Mouse (Mus musculus): Measurements from ENCODE around the gene Cacul1. TPM values are rescaled to one million over a fixed set of nuclear protein-coding genes. Genes with fewer than 3 reads are reported as not detected.

Cacul1 gene
- polyA plus RNA-seq, 1 experiment from 2014 or later: 18.1 TPM

GRCm38 (mm10) chr19:60554866-60555438 is 25.9 kb downstream of the Cacul1 start:
- H3K9me3 ChIP-seq (replicated peaks; ENCODE audit: control insufficient read depth, low read length, poor library complexity, severe bottlenecking): no peaks in the 10 kb centered on the region
- H3K36me3 ChIP-seq (ENCODE audit: control insufficient read depth, insufficient read depth, low read length): no peaks in the 10 kb centered on the region; the same call in none of the 2 replicates
- H3K4me3 ChIP-seq (ENCODE audit: low read depth, low read length): no peak overlapping the region
- H3K27ac ChIP-seq (ENCODE audit: low read length): no peak overlapping the region
- no peaks in the 10 kb centered on the region for H3K4me1 ChIP-seq (ENCODE audit: control insufficient read depth, insufficient read depth, low read length)
- 87% methylated on average over 4 of the region's 4 CpGs for WGBS
- ATAC-seq: no peak
- no peak overlapping the region for H3K4me2 ChIP-seq (ENCODE audit: low read length)
- H3K27me3 ChIP-seq (ENCODE audit: control insufficient read depth, insufficient read depth, low read depth, low read length): no peaks in the 10 kb centered on the region
- H3K9ac ChIP-seq (ENCODE audit: low read depth, low read length): no peak overlapping the region

DNA sequence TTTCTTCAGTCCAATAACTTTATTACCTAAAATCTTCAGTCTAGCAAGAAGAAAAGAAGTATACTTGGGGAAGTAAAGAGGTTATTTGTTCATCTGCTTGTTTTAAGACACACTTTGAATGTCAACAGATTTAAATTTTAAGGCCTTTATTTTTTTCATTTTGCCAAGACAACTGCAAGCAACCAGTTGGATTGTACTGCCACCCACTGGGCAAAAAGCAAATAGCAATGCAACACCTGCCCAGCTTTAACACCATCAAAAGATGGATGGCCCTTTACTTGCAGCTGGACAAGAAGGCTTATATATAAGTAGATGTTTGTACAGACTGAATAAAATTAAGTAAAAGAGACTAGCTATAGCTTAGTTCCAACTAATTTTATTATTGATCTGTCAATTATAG is 27.3 kb downstream of the Cacul1 start:
- no peak overlapping the region for H3K4me3 ChIP-seq (ENCODE audit: low read depth, low read length)
- no peaks in the 10 kb centered on the region; the same call in 1 of the 2 replicates for H3K36me3 ChIP-seq (ENCODE audit: control insufficient read depth, insufficient read depth, low read length)
- no peaks in the 10 kb centered on the region for H3K27me3 ChIP-seq (ENCODE audit: control insufficient read depth, insufficient read depth, low read depth, low read length)
- no peaks in the 10 kb centered on the region for H3K9me3 ChIP-seq (replicated peaks; ENCODE audit: control insufficient read depth, low read length, poor library complexity, severe bottlenecking)
- no peaks in the 10 kb centered on the region for H3K4me1 ChIP-seq (ENCODE audit: control insufficient read depth, insufficient read depth, low read length)
- H3K4me2 ChIP-seq (ENCODE audit: low read length): no peak overlapping the region
- H3K27ac ChIP-seq (ENCODE audit: low read length): no peak overlapping the region
- no peak for ATAC-seq
- H3K9ac ChIP-seq (ENCODE audit: low read depth, low read length): no peak overlapping the region

- Histone ChIP-seq H3K27ac (ENCODE audit: low read length) (no peak overlapping the region), H3K27me3 (ENCODE audit: control insufficient read depth, insufficient read depth, low read depth, low read length) (no peaks in the 10 kb centered on the region), H3K4me2 (ENCODE audit: low read length) (no peak overlapping the region), H3K4me3 (ENCODE audit: low read depth, low read length) (no peak overlapping the region), H3K36me3 (ENCODE audit: control insufficient read depth, insufficient read depth, low read length) (peaks cover 12% of the 10 kb centered on the region), H3K4me1 (ENCODE audit: control insufficient read depth, insufficient read depth, low read length) (no peaks in the 10 kb centered on the region), H3K9ac (ENCODE audit: low read depth, low read length) (no peak overlapping the region), H3K9me3 (replicated peaks; ENCODE audit: control insufficient read depth, low read length, poor library complexity, severe bottlenecking) (no peaks in the 10 kb centered on the region)
- 83% methylated on average over 2 of the region's 2 CpGs for WGBS
- no peak for ATAC-seq
Observed at GRCm38 (mm10) chr19:60543302-60543701, 37.5 kb downstream of the Cacul1 start.

DNA sequence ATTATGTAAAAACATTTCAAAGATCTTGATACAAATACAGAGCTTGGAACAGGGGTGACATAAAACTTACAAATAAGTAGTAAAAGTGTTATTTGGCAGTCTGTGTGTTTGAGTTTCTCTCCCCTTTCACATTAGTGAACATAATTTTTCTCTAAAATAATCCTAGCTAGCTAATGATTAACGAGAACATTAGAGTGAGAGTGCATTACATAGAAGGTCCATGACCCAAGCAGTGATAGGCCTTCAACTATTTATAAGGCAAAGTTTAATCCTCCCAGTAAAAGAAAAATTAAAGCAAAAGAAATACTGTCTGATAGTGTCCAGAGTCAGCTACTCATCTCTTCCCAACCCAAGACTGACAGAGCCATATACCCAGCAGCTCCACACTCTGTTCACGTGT is 48.9 kb downstream of the Cacul1 start:
- Histone ChIP-seq H3K4me2 (ENCODE audit: low read length) (no peak overlapping the region), H3K4me1 (ENCODE audit: control insufficient read depth, insufficient read depth, low read length) (no peaks in the 10 kb centered on the region), H3K36me3 (ENCODE audit: control insufficient read depth, insufficient read depth, low read length) (peaks cover 2% of the 10 kb centered on the region; the same call in 1 of the 2 replicates), H3K4me3 (ENCODE audit: low read depth, low read length) (no peak overlapping the region), H3K9ac (ENCODE audit: low read depth, low read length) (no peak overlapping the region), H3K9me3 (replicated peaks; ENCODE audit: control insufficient read depth, low read length, poor library complexity, severe bottlenecking) (no peaks in the 10 kb centered on the region), H3K27ac (ENCODE audit: low read length) (no peak overlapping the region), H3K27me3 (ENCODE audit: control insufficient read depth, insufficient read depth, low read depth, low read length) (no peaks in the 10 kb centered on the region)
- ATAC-seq: no peak
- whole genome bisulfite sequencing: 94% methylated on average over 2 of the region's 2 CpGs

GRCm38 (mm10) chr19:60530171-60530570 is 50.7 kb downstream of the Cacul1 start:
- no peak overlapping the region for H3K27ac ChIP-seq (ENCODE audit: low read length)
- 98% methylated on average over 1 of the region's 1 CpGs for WGBS
- H3K27me3 ChIP-seq (ENCODE audit: control insufficient read depth, insufficient read depth, low read depth, low read length): no peaks in the 10 kb centered on the region
- no peak for ATAC-seq
- H3K36me3 ChIP-seq (ENCODE audit: control insufficient read depth, insufficient read depth, low read length): peaks cover 2% of the 10 kb centered on the region; the same call in 1 of the 2 replicates
- H3K4me1 ChIP-seq (ENCODE audit: control insufficient read depth, insufficient read depth, low read length): no peaks in the 10 kb centered on the region
- H3K4me3 ChIP-seq (ENCODE audit: low read depth, low read length): no peak overlapping the region
- no peak overlapping the region for H3K9ac ChIP-seq (ENCODE audit: low read depth, low read length)
- no peaks in the 10 kb centered on the region for H3K9me3 ChIP-seq (replicated peaks; ENCODE audit: control insufficient read depth, low read length, poor library complexity, severe bottlenecking)
- H3K4me2 ChIP-seq (ENCODE audit: low read length): no peak overlapping the region

DNA sequence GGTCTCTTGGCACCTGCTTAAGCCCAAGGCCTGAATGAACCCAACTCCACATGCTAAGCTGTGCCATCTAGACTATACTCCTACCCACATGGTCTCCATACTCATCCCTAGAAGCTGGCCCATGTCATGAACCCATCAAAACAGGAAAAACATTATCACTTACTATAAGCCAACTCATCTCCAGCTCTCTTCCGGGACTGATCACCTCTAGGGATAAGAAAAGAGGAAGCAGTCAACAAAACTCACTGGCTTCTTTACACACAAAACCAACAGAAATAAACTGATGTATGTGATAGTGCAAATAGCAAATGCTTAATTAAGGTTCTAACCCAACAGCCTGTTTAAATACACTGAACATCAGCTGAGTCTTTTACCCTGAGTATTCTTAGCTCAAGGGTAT is 51.5 kb downstream of the Cacul1 start:
- Histone ChIP-seq H3K4me1 (ENCODE audit: control insufficient read depth, insufficient read depth, low read length) (no peaks in the 10 kb centered on the region), H3K9me3 (replicated peaks; ENCODE audit: control insufficient read depth, low read length, poor library complexity, severe bottlenecking) (no peaks in the 10 kb centered on the region), H3K27me3 (ENCODE audit: control insufficient read depth, insufficient read depth, low read depth, low read length) (no peaks in the 10 kb centered on the region), H3K4me3 (ENCODE audit: low read depth, low read length) (no peak overlapping the region), H3K4me2 (ENCODE audit: low read length) (no peak overlapping the region), H3K27ac (ENCODE audit: low read length) (no peak overlapping the region), H3K36me3 (ENCODE audit: control insufficient read depth, insufficient read depth, low read length) (peaks cover 2% of the 10 kb centered on the region; the same call in 1 of the 2 replicates), H3K9ac (ENCODE audit: low read depth, low read length) (no peak overlapping the region)
- WGBS: 96% methylated on average over 1 of the region's 1 CpGs
- no peak for ATAC-seq

DNA sequence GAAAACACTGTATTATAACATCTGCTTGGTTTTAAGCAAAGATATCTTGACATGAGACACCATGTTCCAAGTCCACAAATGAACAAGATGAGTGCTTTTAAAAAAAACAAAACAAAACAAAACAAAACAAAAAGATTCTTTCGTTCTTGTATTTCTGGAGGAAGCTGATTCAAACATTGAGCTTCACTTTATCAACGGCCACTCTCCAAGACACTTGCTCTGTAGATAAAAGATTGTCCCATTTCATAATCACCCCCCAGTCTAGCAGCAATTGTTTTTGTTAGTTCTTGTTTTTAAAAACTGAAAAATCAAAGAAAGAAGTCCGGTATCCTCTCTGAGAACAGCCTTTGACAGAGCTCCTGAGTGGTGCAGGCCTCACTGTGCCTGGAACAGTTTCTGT is 52.2 kb downstream of the Cacul1 start:
- 92% methylated on average over 3 of the region's 3 CpGs for WGBS
- no peak overlapping the region for H3K4me2 ChIP-seq (ENCODE audit: low read length)
- H3K4me1 ChIP-seq (ENCODE audit: control insufficient read depth, insufficient read depth, low read length): no peaks in the 10 kb centered on the region
- ATAC-seq: no peak
- H3K27me3 ChIP-seq (ENCODE audit: control insufficient read depth, insufficient read depth, low read depth, low read length): no peaks in the 10 kb centered on the region
- H3K9ac ChIP-seq (ENCODE audit: low read depth, low read length): no peak overlapping the region
- H3K36me3 ChIP-seq (ENCODE audit: control insufficient read depth, insufficient read depth, low read length): peaks cover 2% of the 10 kb centered on the region; the same call in 1 of the 2 replicates
- H3K4me3 ChIP-seq (ENCODE audit: low read depth, low read length): no peak overlapping the region
- no peaks in the 10 kb centered on the region for H3K9me3 ChIP-seq (replicated peaks; ENCODE audit: control insufficient read depth, low read length, poor library complexity, severe bottlenecking)
- no peak overlapping the region for H3K27ac ChIP-seq (ENCODE audit: low read length)

DNA sequence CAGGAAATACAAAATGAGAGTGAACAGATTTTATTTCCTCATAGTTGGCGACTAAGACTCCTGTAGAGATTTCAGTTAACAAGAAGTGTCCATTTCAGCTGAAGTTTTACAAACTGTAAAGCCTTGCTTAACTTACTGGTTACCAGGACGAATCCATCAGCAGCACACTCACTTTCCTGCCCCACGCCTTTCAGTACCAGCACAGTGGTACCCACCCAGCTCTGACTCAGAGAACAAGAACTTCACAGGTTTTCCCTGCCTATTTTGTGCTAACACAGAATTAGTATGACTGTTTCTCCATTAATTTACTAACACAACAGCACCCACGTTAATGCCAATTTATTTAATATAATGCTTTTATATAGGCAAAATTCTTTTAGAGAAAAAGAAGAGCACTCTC is 53.9 kb downstream of the Cacul1 start:
- WGBS: 93% methylated on average over 4 of the region's 4 CpGs
- Histone ChIP-seq H3K27ac (ENCODE audit: low read length) (no peak overlapping the region), H3K4me1 (ENCODE audit: control insufficient read depth, insufficient read depth, low read length) (no peaks in the 10 kb centered on the region), H3K36me3 (ENCODE audit: control insufficient read depth, insufficient read depth, low read length) (no peaks in the 10 kb centered on the region; the same call in 1 of the 2 replicates), H3K4me2 (ENCODE audit: low read length) (no peak overlapping the region), H3K27me3 (ENCODE audit: control insufficient read depth, insufficient read depth, low read depth, low read length) (no peaks in the 10 kb centered on the region), H3K4me3 (ENCODE audit: low read depth, low read length) (no peak overlapping the region), H3K9me3 (replicated peaks; ENCODE audit: control insufficient read depth, low read length, poor library complexity, severe bottlenecking) (no peaks in the 10 kb centered on the region), H3K9ac (ENCODE audit: low read depth, low read length) (no peak overlapping the region)
- ATAC-seq: no peak

DNA sequence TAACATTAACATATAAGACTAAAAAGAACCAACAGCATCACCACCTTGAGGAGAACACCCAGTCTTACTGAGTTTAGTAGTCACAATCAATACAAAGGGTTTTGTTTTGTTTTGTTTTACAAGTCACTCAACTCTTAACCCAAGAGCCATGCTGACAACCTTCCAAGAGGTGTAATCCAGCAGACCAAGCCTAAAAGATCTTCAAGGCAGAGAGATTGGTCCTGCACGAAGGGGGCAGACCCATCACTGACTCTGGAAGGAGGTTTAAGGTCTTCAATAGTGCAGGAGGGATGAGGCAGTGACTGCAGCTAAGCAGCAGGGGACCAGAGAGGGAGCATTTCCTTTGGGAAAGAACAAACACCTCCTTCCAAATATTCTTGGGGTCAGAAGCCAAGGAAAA is 55.7 kb downstream of the Cacul1 start:
- WGBS: 69% methylated on average over 1 of the region's 1 CpGs
- Histone ChIP-seq H3K4me1 (ENCODE audit: control insufficient read depth, insufficient read depth, low read length) (no peaks in the 10 kb centered on the region), H3K36me3 (ENCODE audit: control insufficient read depth, insufficient read depth, low read length) (no peaks in the 10 kb centered on the region; the same call in 1 of the 2 replicates), H3K27ac (ENCODE audit: low read length) (no peak overlapping the region), H3K9ac (ENCODE audit: low read depth, low read length) (no peak overlapping the region), H3K27me3 (ENCODE audit: control insufficient read depth, insufficient read depth, low read depth, low read length) (no peaks in the 10 kb centered on the region), H3K4me3 (ENCODE audit: low read depth, low read length) (no peak overlapping the region), H3K4me2 (ENCODE audit: low read length) (no peak overlapping the region), H3K9me3 (replicated peaks; ENCODE audit: control insufficient read depth, low read length, poor library complexity, severe bottlenecking) (no peaks in the 10 kb centered on the region)
- no peak for ATAC-seq
